Mouse (Mus musculus) erythroblast, embryonic 14.5 days (primary cell): Measurements from ENCODE around the gene Olfr1045.
"Not testable (repeated sequence)": the region's sequence is repeated elsewhere in the genome, so short reads cannot be mapped to it uniquely, and the experiment has no call there.

Experiments used
- GATA1 ChIP-seq: IDR thresholded peaks from 2 replicates; pipeline ENCODE4 v1.6.1; 2012; ENCODE audit warnings: low read length, inconsistent platforms, mixed read lengths
- TAL1 ChIP-seq: IDR thresholded peaks from 3 replicates; pipeline ENCODE4 v1.6.1; 2012; ENCODE audit warnings: low read length, inconsistent platforms, mixed read lengths

GRCm38 (mm10) chr2:86175422-86175821, 27.4 kb downstream of the Olfr1045 start:
- not testable (repeated sequence) for TF ChIP-seq GATA1, TAL1
